Mouse (Mus musculus) cerebellum, postnatal 36 days (tissue): Measurements from ENCODE around the gene Cpn2.

Experiments
- DNase-seq, 2 experiments: peaks; one replicate each; pipeline ENCODE4 v3.0.0; 2021 to 2022; ENCODE audit warnings: mixed read lengths in 2 of 2

The Cpn2 gene

GRCm38 (mm10) chr16:30235577-30235976 lies 31.7 kb downstream of the Cpn2 start:
- no peak for DNase-seq

GRCm38 (mm10) chr16:30234636-30235546 lies 32.4 kb downstream of the Cpn2 start:
- DNase-seq: peak; percentile 10 to 18

DNA sequence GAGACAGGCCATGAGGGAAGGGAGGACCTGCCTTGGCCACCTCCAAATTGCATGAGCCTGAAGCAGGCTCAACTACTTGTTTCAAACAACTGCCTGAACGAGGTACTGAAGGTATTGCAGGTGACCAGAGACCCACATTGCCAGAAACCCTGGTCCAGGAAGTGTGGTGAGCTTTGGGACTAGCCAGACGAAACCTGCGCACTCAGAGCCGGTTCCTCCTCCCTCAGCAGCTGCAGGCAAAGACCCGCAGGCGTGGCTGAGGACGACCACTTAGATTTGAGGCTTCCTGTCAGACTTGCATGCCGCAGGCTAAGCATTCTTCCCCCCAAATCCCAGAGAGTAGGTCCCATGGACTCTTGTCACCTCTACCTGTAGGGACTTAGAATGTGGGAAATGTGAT lies 33.2 kb downstream of the Cpn2 start:
- DNase-seq: no peak

DNA sequence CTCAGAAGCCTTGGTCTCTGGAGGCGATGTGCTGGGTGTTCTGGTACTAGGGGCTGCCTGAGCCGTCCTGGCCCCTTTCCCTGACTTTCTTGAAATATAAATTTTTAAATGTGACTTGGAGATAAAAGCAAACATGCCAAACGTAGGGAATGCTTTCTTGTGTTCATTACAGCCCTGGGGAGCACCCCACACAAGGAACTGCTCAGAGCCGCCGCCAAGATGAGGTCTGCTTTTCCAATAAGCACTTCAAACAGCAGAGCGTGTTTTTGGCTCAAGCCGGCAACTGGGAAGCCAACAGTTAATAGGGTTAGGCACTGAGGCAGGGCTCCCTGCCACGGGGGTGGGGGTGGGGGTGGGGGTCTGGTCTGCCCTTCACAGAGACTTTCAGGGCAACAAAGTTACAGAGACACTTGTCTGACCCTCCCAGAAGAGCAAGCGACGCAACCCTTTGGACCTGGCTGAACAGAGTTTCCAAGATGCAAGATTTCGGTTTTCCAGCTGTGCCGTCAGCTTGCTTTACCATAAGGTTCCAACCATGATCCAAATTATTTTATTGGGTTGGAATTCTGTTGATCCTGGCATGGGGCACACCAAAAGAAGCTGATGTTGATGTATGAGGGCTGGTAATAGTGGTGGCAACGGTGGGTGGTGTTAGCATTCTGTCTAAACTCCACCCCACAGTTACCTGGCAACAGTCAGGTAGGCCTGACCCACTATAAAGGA lies 35.3 kb downstream of the Cpn2 start:
- no peak for DNase-seq

- no peak for DNase-seq
These were observed 39.9 kb downstream of the Cpn2 start for GRCm38 (mm10) chr16:30227352-30227751.

GRCm38 (mm10) chr16:30221161-30221782 lies 46.0 kb downstream of the Cpn2 start:
- no peak for DNase-seq

GRCm38 (mm10) chr16:30215811-30216210 lies 51.5 kb downstream of the Cpn2 start:
- no peak for DNase-seq

- DNase-seq: no peak
These were observed 53.7 kb downstream of the Cpn2 start for GRCm38 (mm10) chr16:30213644-30214043.

- DNase-seq: no peak
These were observed 55.3 kb downstream of the Cpn2 start for GRCm38 (mm10) chr16:30212035-30212434.

- DNase-seq: no peak
These were observed 58.0 kb downstream of the Cpn2 start for GRCm38 (mm10) chr16:30209264-30209663.

- no peak for DNase-seq
These were observed 59.3 kb downstream of the Cpn2 start for GRCm38 (mm10) chr16:30207991-30208390.

DNA sequence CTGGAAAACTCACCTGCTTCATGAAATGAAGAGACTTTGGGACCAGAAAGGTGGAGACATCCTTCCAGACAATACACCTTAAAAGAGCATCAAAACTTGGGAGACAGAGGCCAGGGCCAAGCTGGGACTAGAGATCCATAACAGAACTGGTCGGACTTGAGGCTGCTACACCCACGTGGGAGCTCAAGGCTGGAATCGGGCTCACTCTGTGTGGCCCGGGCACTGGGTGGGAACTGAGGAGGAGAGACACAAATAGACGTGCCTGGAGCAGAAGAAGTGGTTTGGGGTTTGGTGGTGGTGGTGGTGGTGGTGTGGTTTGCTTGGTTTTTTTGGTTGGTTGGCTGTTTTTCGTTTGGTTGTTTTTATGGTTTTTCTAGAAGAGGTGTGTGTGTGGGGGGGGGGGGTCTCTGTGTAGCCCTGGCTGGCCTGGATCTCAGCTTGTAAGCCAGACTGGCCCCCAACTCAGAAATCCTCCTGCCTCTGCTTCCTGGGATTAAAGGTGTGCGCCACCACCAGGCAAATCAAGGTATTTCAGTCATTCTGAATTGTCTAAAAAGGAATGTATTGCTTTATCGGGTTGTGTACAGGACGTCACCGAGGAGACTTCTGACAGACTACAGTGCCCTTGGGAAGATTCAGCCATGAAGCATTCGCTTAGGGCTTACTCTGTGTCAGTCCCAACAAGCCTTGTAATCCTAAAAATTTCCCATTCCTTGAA lies 60.0 kb downstream of the Cpn2 start:
- DNase-seq: no peak
